In the genomic region with DNA sequence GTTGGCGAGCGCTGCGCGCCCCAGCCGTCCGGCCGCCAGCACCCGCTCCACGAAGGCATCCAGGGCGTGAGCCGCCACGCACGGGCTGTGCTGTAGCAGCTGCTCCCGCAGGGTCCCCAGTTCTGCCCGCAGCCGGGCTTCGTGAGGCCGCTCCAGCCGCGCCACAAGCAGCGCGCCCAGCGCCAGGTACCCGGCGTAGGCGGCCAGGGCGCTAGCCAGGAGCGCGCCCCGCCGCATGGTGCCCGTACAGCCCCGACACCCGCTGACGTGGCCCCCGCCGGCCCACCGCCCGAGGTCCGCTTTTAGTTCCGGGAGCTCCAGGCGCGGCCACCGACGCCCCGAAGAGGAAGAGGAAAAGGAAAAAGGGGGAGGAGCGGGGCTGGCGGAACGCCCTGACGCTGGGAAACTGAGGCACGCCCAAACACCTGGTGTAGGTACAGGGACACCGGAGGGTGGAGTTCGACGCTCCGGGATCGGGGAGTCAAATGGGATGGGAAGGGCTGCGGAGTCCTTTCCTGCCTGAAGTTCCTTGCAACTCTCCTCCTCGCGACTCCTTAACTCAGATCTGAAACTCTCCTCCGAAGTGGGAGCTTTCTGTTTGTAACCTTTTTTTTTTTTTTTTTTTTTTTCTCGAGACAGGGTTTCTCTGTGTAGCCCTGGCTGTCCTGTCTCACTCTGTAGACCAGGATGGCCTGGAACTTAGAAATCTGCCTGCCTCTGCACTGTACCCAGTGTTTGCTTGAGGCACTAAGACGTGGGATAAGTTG, we compare ENCODE assay signal across 7 mouse cellular contexts. TPM values are rescaled to one million over a fixed set of nuclear protein-coding genes. Genes with fewer than 3 reads are reported as not detected.
A peak's percentile ranks its signal among the peaks of the same experiment; 100 is the strongest.
DNase-seq lines count a peak whose midpoint lies in the region; ATAC-seq lines count a peak whose summit lies in the region.

Gene Kcnk6 (minus strand): TSS at position 269 of the 767 bp plus-strand sequence.

- peak; percentile 62 for ATAC-seq in CD4-positive, CD25-positive, alpha-beta regulatory T cell, adult 4 months
- ATAC-seq in forebrain, embryonic 11.5 days (replicated peaks; ENCODE audit: low FRiP score), result no peak
- peak; percentile 26; the same call in 1 of the 2 replicates for ATAC-seq in limb, embryonic 11.5 days (ENCODE audit: insufficient number of reproducible peaks, low FRiP score, low TSS enrichment, low read depth)

- H3K4me3 ChIP-seq in forebrain, embryonic 11.5 days (ENCODE audit: low read depth, low read length), result peak within 1 kb of the TSS; percentile 39
- peak within 1 kb of the TSS; percentile 53 for H3K4me3 ChIP-seq in limb, embryonic 11.5 days (ENCODE audit: low read depth, low read length)
- peak within 1 kb of the TSS; percentile 61 for H3K4me3 ChIP-seq in midbrain, embryonic 10.5 days

- no peaks in the 10 kb centered on the region for H3K36me3 ChIP-seq in forebrain, embryonic 11.5 days (ENCODE audit: control insufficient read depth, insufficient read depth, low read length)
- no peaks in the 10 kb centered on the region for H3K36me3 ChIP-seq in limb, embryonic 11.5 days (ENCODE audit: control insufficient read depth, insufficient read depth, low read length)
- H3K36me3 ChIP-seq in midbrain, embryonic 10.5 days, result no peaks in the 10 kb centered on the region

- H3K27me3 ChIP-seq in forebrain, embryonic 11.5 days (ENCODE audit: control insufficient read depth, insufficient read depth, low read length), result peaks cover 25% of the 10 kb centered on the region
- H3K27me3 ChIP-seq in limb, embryonic 11.5 days (ENCODE audit: control insufficient read depth, insufficient read depth, low read length), result peaks cover 26% of the 10 kb centered on the region
- H3K27me3 ChIP-seq in midbrain, embryonic 10.5 days (ENCODE audit: low read depth, poor library complexity, severe bottlenecking), result peaks cover 62% of the 10 kb centered on the region

- peak within 1 kb of the TSS; percentile 70 for H3K4me2 ChIP-seq in forebrain, embryonic 11.5 days (ENCODE audit: low read depth, low read length, severe bottlenecking)
- H3K4me2 ChIP-seq in limb, embryonic 11.5 days (ENCODE audit: low read depth, severe bottlenecking), result peak within 1 kb of the TSS; percentile 90

- intact Hi-C loops in heart, postnatal 14 days (cut with DNase I), result no loop called here

- peaks cover 5% of the 10 kb centered on the region; the same call in 1 of the 2 replicates for H3K4me1 ChIP-seq in forebrain, embryonic 11.5 days (replicated peaks; ENCODE audit: control insufficient read depth, insufficient read depth, low read length)
- H3K4me1 ChIP-seq in limb, embryonic 11.5 days (ENCODE audit: control insufficient read depth, insufficient read depth, low read length), result no peaks in the 10 kb centered on the region
- peaks cover 10% of the 10 kb centered on the region for H3K4me1 ChIP-seq in midbrain, embryonic 10.5 days

- DNase-seq in B cell, adult 2 months, result peak; percentile 34 to 43
- no peak for DNase-seq in forebrain, embryonic 11.5 days (ENCODE audit: low spot score)
- DNase-seq in heart, postnatal 14 days, result peak; percentile 68 to 74
- DNase-seq in limb, embryonic 11.5 days (ENCODE audit: low spot score), result peak; percentile 41
- DNase-seq in midbrain, embryonic 10.5 days (ENCODE audit: low spot score), result peak; percentile 33
- peak; percentile 37 for DNase-seq in urinary bladder, postnatal 25 days (ENCODE audit: low spot score)

- H3K27ac ChIP-seq in forebrain, embryonic 11.5 days (ENCODE audit: low read depth, low read length), result no peak within 1 kb of the TSS
- H3K27ac ChIP-seq in limb, embryonic 11.5 days (replicated peaks; ENCODE audit: low read depth, low read length), result no peak within 1 kb of the TSS
- H3K27ac ChIP-seq in midbrain, embryonic 10.5 days (replicated peaks), result peak within 1 kb of the TSS; percentile 59; the same call in 1 of the 2 replicates

- peak within 1 kb of the TSS; percentile 50 for H3K9ac ChIP-seq in forebrain, embryonic 11.5 days (ENCODE audit: low read length)
- peak within 1 kb of the TSS; percentile 75 for H3K9ac ChIP-seq in limb, embryonic 11.5 days (ENCODE audit: low read length)

- H3K9me3 ChIP-seq in forebrain, embryonic 11.5 days (ENCODE audit: control insufficient read depth, low read length), result no peaks in the 10 kb centered on the region
- H3K9me3 ChIP-seq in limb, embryonic 11.5 days (ENCODE audit: control insufficient read depth, low read length), result no peaks in the 10 kb centered on the region
- H3K9me3 ChIP-seq in midbrain, embryonic 10.5 days (replicated peaks), result no peaks in the 10 kb centered on the region; the same call in 1 of the 2 replicates

- 2% methylated on average over 55 of the region's 62 CpGs for WGBS in forebrain, embryonic 11.5 days
- WGBS in limb, embryonic 11.5 days, result 2% methylated on average over 56 of the region's 62 CpGs
- 2% methylated on average over 62 of the region's 62 CpGs for WGBS in midbrain, embryonic 10.5 days

RNA-seq across cellular contexts. Expression of gene Kcnk6, which starts in this region (rescaled TPM):
- 1 to 10 TPM; 2.5 to 5.3 TPM for polyA plus RNA-seq in CD4-positive, CD25-positive, alpha-beta regulatory T cell, adult 4 months (2017; shearing (Covaris generic))
- polyA plus RNA-seq in forebrain, embryonic 11.5 days (2014; fragmentation: Nextera tagmentation; extraction: Ambion mirVana), result 0.19 and 0.21 TPM in 2 replicates
- 1 to 10 TPM; 3.8 to 4.4 TPM for total RNA-seq in heart, postnatal 14 days (2021)
- polyA plus RNA-seq in limb, embryonic 11.5 days (2014; fragmentation: Nextera tagmentation; extraction: Ambion mirVana), result 0.37 and 0.38 TPM in 2 replicates
- polyA plus RNA-seq in midbrain, embryonic 10.5 days (2016; fragmentation: Nextera tagmentation; extraction: Ambion mirVana), result 0.65 and 0.85 TPM in 2 replicates

Comparison
In these comparisons a context has a peak if more than half of its experiments do, and no peak if none do; other contexts are left out.
1. Peak in DNase-seq, ATAC-seq, H3K4me3 ChIP-seq, H3K9ac ChIP-seq and H3K4me2 ChIP-seq in limb, embryonic 11.5 days; RNA of the gene not detected or under 1 TPM.
2. Peak in DNase-seq, H3K4me3 ChIP-seq and H3K27ac ChIP-seq in midbrain, embryonic 10.5 days; RNA of the gene not detected or under 1 TPM.